Mouse (Mus musculus) embryonic fibroblast, embryonic 13.5 days (primary cell): ENCODE measurements around the gene Ppp6r2.

Source experiments
- CTCF ChIP-seq: IDR thresholded peaks from 2 replicates; pipeline ENCODE4 v1.5.1; 2011; ENCODE audit warnings: mild to moderate bottlenecking, control low read depth, low read length, moderate library complexity, borderline replicate concordance; ENCODE audit not compliant: insufficient read depth
- POLR2A ChIP-seq: IDR thresholded peaks from 2 replicates; pipeline ENCODE4 v1.6.1; 2011; ENCODE audit warnings: low read depth, mild to moderate bottlenecking, control low read depth, low read length, moderate library complexity

DNA sequence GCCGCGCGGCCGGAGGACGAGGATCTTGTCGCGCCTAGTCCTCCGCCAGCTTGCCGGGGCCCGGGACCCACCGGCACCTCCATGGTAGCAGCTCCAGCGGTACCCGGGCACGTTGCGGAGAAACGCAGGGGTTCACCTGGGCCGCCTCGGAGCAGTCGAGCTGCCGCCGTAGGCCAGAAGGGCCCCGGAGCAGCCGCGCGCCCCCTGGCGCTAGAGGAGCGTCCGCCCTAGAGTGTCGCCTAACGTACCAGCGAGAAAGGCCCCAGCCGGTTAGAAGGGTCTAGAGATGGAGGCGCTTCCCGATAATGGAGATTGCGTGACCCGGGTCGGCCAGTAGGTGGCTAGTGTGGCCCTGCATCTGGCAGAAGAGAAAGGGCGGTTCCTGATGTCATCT, 15.0 kb upstream of the Ppp6r2 start, which contains the start of gene Dennd6b:
- TF ChIP-seq CTCF: peak; percentile 68
- TF ChIP-seq POLR2A: no peak
